ENCODE assay signal across 24 mouse cellular contexts in the genomic region with DNA sequence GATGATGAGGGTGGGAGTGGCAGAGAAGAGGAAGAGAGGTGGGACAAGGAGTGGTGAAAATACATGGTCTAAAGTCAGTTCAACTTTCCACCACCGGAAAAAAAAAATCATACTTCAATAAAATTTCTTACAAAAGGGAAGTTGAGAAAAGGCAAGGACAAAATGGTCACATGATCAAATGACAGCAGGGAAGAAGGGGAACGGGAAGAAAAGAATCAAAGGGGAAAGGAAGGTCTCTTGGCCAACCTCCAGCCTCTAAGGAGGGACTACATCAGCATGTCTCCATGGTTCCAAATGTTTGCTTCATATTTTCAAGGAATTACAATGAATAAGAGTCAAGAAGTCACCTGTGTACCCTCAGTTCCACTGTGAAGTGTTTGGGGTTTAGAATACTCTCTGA.
DNase-seq lines count a peak whose midpoint lies in the region; ATAC-seq and TF ChIP-seq lines count a peak whose summit lies in the region.
"Had no signal": no experiment of that assay in that cellular context is flagged by ENCODE, and none has a peak within 500 bp of the region (broad histone marks: within the 10 kb centered on the region; RNA-seq: fewer than 3 reads in every experiment).

No protein-coding gene starts in this region.

- TF ChIP-seq RAD21 in MEL (IDR thresholded peaks at IDR 0.05; ENCODE audit: low read depth, low read length) = no peak

- H3K4me3 ChIP-seq in MEL (ENCODE audit: control insufficient read depth in 1 of 2, insufficient read depth in 1 of 2, low read depth in 2 of 2, low read length in 2 of 2) = no peak overlapping the region
- no peak overlapping the region for H3K4me3 ChIP-seq in liver, embryonic 11.5 days (ENCODE audit: low read depth, low read length)
- H3K4me3 ChIP-seq: embryonic facial prominence, embryonic 13.5 days; embryonic facial prominence, embryonic 15.5 days; erythroblast, embryonic 14.5 days; forebrain, embryonic 10.5 days; forebrain, embryonic 12.5 days had no signal

- peaks cover 0 to 22% of the 10 kb centered on the region in 2 experiments; a peak in 2 of 4 replicates for H3K36me3 ChIP-seq in MEL (ENCODE audit: control insufficient read depth in 1 of 2, insufficient read depth in 2 of 2, low read length in 2 of 2)
- no peaks in the 10 kb centered on the region for H3K36me3 ChIP-seq in liver, embryonic 11.5 days (ENCODE audit: control insufficient read depth, insufficient read depth, low read length)
- H3K36me3 ChIP-seq: embryonic facial prominence, embryonic 13.5 days; embryonic facial prominence, embryonic 15.5 days; forebrain, embryonic 10.5 days; forebrain, embryonic 12.5 days had no signal

- TF ChIP-seq EP300 in MEL (IDR thresholded peaks at IDR 0.05; ENCODE audit: low read depth in 1 of 2, low read length in 2 of 2) = no peak

- no peak for TF ChIP-seq CTCF in MEL (IDR thresholded peaks at IDR 0.05 in 2 of 3, conservative IDR thresholded peaks at IDR 0.05 in 1 of 3; ENCODE audit: control insufficient read depth in 1 of 3, insufficient read depth in 1 of 3, low read depth in 2 of 3, low read length in 3 of 3, poor library complexity in 1 of 3, severe bottlenecking in 1 of 3)

- ATAC-seq in common myeloid progenitor, adult 5-6 weeks (replicated peaks; ENCODE audit: low read depth, poor library complexity, severe bottlenecking) = 0 out of 2 replicates have a peak, but pooled peaks have one; percentile 15
- ATAC-seq in megakaryocyte, adult 5-6 weeks (ENCODE audit: poor library complexity, severe bottlenecking) = peak; percentile 16
- ATAC-seq in liver, embryonic 11.5 days (replicated peaks; ENCODE audit: low FRiP score) = no peak
- ATAC-seq: activated CD4-positive, CD25-positive, alpha-beta regulatory T cell, adult 4 months; forebrain, embryonic 14.5 days; forebrain, embryonic 16.5 days; Patski had no signal

- no peak for DNase-seq in MEL (ENCODE audit: low read depth, low spot score)
- no peak for DNase-seq in neural tube, embryonic 10.5 days (ENCODE audit: extremely low spot score, low spot score)
- DNase-seq in liver, embryonic 11.5 days (ENCODE audit: low spot score) = no peak
- DNase-seq in frontal cortex, postnatal 14 days (ENCODE audit: low spot score in 2 of 2) = no peak
- DNase-seq: adrenal gland, adult 8-10 months; adrenal gland, postnatal 14 days; adrenal gland, postnatal 36 days; cerebellum, adult 11-12 months; cerebellum, adult 2 months; cerebellum, adult 9-10 months; cerebellum, postnatal 10 days; cerebellum, postnatal 25 days; embryo, embryonic 11 days had no signal

- H3K4me1 ChIP-seq in MEL (ENCODE audit: control insufficient read depth in 1 of 2, insufficient read depth in 2 of 2, low read length in 2 of 2) = peaks cover 5 to 22% of the 10 kb centered on the region in 2 experiments; a peak in 3 of 4 replicates
- H3K4me1 ChIP-seq in liver, embryonic 11.5 days (replicated peaks; ENCODE audit: control insufficient read depth, insufficient read depth, low read length) = peaks cover 3% of the 10 kb centered on the region; the same call in 1 of the 2 replicates
- H3K4me1 ChIP-seq: embryonic facial prominence, embryonic 13.5 days; embryonic facial prominence, embryonic 15.5 days had no signal

- TF ChIP-seq POLR2A in MEL (IDR thresholded peaks at IDR 0.05; ENCODE audit: control insufficient read depth in 1 of 2, insufficient read depth in 1 of 2, low read depth in 1 of 2, low read length in 2 of 2, poor library complexity in 1 of 2) = no peak

- H3K79me2 ChIP-seq in MEL (ENCODE audit: control insufficient read depth, insufficient read depth, low read length, poor library complexity) = no peaks in the 10 kb centered on the region

- 83% methylated on average over 2 of the region's 2 CpGs for WGBS in liver, embryonic 11.5 days

- no peak overlapping the region for H3K27ac ChIP-seq in MEL (ENCODE audit: control insufficient read depth, low read depth, low read length)
- H3K27ac ChIP-seq in liver, embryonic 11.5 days (ENCODE audit: low read depth, low read length) = no peak overlapping the region
- H3K27ac ChIP-seq: embryonic facial prominence, embryonic 13.5 days; embryonic facial prominence, embryonic 15.5 days; forebrain, embryonic 10.5 days; forebrain, embryonic 12.5 days had no signal

- H3K9ac ChIP-seq in MEL (ENCODE audit: control insufficient read depth, low read depth, low read length, poor library complexity, severe bottlenecking) = no peak overlapping the region
- no peak overlapping the region for H3K9ac ChIP-seq in liver, embryonic 11.5 days (ENCODE audit: low read depth, low read length)
- H3K9ac ChIP-seq: embryonic facial prominence, embryonic 13.5 days; embryonic facial prominence, embryonic 15.5 days; forebrain, embryonic 12.5 days had no signal

- H3K4me2 ChIP-seq in liver, embryonic 11.5 days = no peak overlapping the region
- H3K4me2 ChIP-seq: embryonic facial prominence, embryonic 13.5 days; embryonic facial prominence, embryonic 15.5 days; forebrain, embryonic 12.5 days had no signal

- H3K9me3 ChIP-seq in MEL (replicated peaks; ENCODE audit: insufficient read depth, low read length) = no peaks in the 10 kb centered on the region
- no peaks in the 10 kb centered on the region for H3K9me3 ChIP-seq in liver, embryonic 11.5 days (ENCODE audit: control insufficient read depth, low read length)
- H3K9me3 ChIP-seq: embryonic facial prominence, embryonic 13.5 days; embryonic facial prominence, embryonic 15.5 days; forebrain, embryonic 10.5 days; forebrain, embryonic 12.5 days had no signal

- no peaks in the 10 kb centered on the region for H3K27me3 ChIP-seq in MEL (ENCODE audit: control insufficient read depth in 1 of 2, insufficient read depth in 2 of 2, low read length in 2 of 2)
- H3K27me3 ChIP-seq in liver, embryonic 11.5 days (replicated peaks; ENCODE audit: control insufficient read depth, insufficient read depth, low read length) = no peaks in the 10 kb centered on the region
- H3K27me3 ChIP-seq: embryonic facial prominence, embryonic 13.5 days; embryonic facial prominence, embryonic 15.5 days; forebrain, embryonic 12.5 days; Patski had no signal

TF ChIP-seq in MEL, 35 proteins besides CTCF, POLR2A, EP300 and RAD21:
- no peak for TF ChIP-seq JUND (IDR thresholded peaks at IDR 0.05; ENCODE audit: low read depth, low read length)
- no peak for TF ChIP-seq MXI1 (IDR thresholded peaks at IDR 0.05; ENCODE audit: low read depth, low read length)
- TF ChIP-seq POLR2AphosphoS5 (IDR thresholded peaks at IDR 0.05; ENCODE audit: borderline replicate concordance, low read depth, low read length) = no peak
- TF ChIP-seq CHD2 (IDR thresholded peaks at IDR 0.05; ENCODE audit: low read length) = no peak
- TF ChIP-seq TAL1 (IDR thresholded peaks at IDR 0.05; ENCODE audit: low read length) = no peak
- peak in 1 of 2 experiments; percentile 39; a peak in 1 of 4 replicates for TF ChIP-seq USF2 (IDR thresholded peaks at IDR 0.05; ENCODE audit: borderline replicate concordance in 1 of 2, insufficient read depth in 1 of 2, low read depth in 1 of 2, low read length in 2 of 2)
- TF ChIP-seq USF1 (IDR thresholded peaks at IDR 0.05; ENCODE audit: low read depth, low read length) = peak; percentile 83
- TF ChIP-seq ZC3H11A (IDR thresholded peaks at IDR 0.05; ENCODE audit: low read depth, low read length) = no peak
- TF ChIP-seq POLR2AphosphoS2 (IDR thresholded peaks at IDR 0.05; ENCODE audit: low read length) = no peak
